Mouse (Mus musculus) C2C12 (cell line): ENCODE measurements at regions not wholly inside any gene's neighbourhood (a gene's known extent, or its start where the extent isn't known, plus 50 kb on each side); places are given as distances from the start of the nearest gene placed in this dataset.

Experiments
- H3K27me3 ChIP-seq: one replicate; pipeline ENCODE4 v1.6.1; 2011; ENCODE audit not compliant: control insufficient read depth, insufficient read depth, insufficient read length
- H3K36me3 ChIP-seq: one replicate; pipeline ENCODE4 v1.6.1; 2011; ENCODE audit not compliant: control insufficient read depth, insufficient read depth
- H3K4me3 ChIP-seq: one replicate; pipeline ENCODE4 v1.5.1; 2011; ENCODE audit warnings: mild to moderate bottlenecking, control low read depth; ENCODE audit not compliant: poor library complexity, insufficient read depth, severe bottlenecking
- H3K79me2 ChIP-seq: one replicate; pipeline ENCODE4 v1.6.1; 2011; ENCODE audit not compliant: control insufficient read depth, insufficient read depth
- H3K79me3 ChIP-seq: one replicate; pipeline ENCODE4 v1.6.1; 2011; ENCODE audit warnings: low read depth, control low read depth
- H3ac ChIP-seq: one replicate; pipeline ENCODE3; 2011; ENCODE audit warnings: low read depth; ENCODE audit not compliant: control insufficient read depth, insufficient read length
- CEBPB ChIP-seq: IDR thresholded peaks from one replicate; pipeline ENCODE4 v1.6.1; 2011; ENCODE audit warnings: low read depth, mild to moderate bottlenecking, control low read depth, moderate library complexity
- CTCF ChIP-seq: IDR thresholded peaks from one replicate; pipeline ENCODE4 v1.5.1; 2011; ENCODE audit not compliant: control insufficient read depth, insufficient read depth, insufficient read length
- FOSL1 ChIP-seq: IDR thresholded peaks from one replicate; pipeline ENCODE4 v1.8.0; 2011; ENCODE audit warnings: mild to moderate bottlenecking, low read length; ENCODE audit not compliant: poor library complexity, insufficient read depth, severe bottlenecking
- MAX ChIP-seq: IDR thresholded peaks from one replicate; pipeline ENCODE4 v1.6.1; 2011; ENCODE audit warnings: mild to moderate bottlenecking, control low read depth
- MYOD1 ChIP-seq: IDR thresholded peaks from one replicate; pipeline ENCODE4 v1.6.1; 2011; ENCODE audit warnings: low read depth; ENCODE audit not compliant: control insufficient read depth, insufficient read length
- MYOG ChIP-seq: IDR thresholded peaks from one replicate; pipeline ENCODE4 v1.6.1; 2011; ENCODE audit not compliant: control insufficient read depth, insufficient read length; ENCODE audit errors: extremely low read depth
- USF1 ChIP-seq: IDR thresholded peaks from one replicate; pipeline ENCODE4 v1.6.1; 2011; ENCODE audit warnings: low read depth, mild to moderate bottlenecking, control low read depth, moderate library complexity

DNA sequence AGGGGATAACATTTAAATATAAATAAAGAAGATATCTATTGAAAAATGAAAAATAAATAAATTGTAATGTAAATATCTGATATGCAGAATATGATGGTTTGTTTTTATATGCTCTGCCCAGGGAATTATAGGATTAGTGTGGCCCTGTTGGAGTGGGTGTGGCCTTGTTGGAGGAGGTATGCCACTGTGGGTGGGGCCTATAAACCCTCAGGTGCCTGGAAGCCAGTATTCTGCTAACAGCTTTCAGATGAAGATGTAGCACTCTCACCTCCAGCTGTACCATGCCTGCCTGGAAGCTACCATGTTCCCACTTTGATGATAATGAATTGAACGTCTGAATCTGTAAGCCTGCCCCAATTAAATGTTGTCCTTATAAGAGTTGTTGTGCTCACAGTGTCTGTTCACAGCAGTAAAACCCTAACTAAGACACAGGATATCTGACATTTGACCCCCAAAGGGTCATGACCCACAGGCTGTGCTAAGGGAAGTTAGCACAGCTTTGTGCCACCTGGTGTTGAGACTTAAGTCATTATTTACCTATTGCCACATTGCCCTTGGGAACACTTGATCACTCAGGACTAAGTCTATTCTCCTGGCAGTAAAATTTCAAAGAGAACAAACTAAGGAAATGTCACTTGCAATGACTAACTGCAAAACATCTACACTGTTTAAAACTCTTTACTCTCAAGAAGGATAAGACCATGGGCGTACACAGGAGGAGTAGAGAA is 270.4 kb downstream of the Plk2 start:
- no peaks in the 10 kb centered on the region for H3K79me2 ChIP-seq
- H3K27me3 ChIP-seq, result no peaks in the 10 kb centered on the region
- H3K4me3 ChIP-seq, result no peak overlapping the region
- H3K36me3 ChIP-seq, result no peaks in the 10 kb centered on the region
- H3K79me3 ChIP-seq, result no peaks in the 10 kb centered on the region
- no peak overlapping the region for H3ac ChIP-seq
- TF ChIP-seq MYOD1 (no peak), CTCF (no peak), MYOG (no peak), FOSL1 (no peak), MAX (no peak), USF1 (no peak), CEBPB (no peak)

DNA sequence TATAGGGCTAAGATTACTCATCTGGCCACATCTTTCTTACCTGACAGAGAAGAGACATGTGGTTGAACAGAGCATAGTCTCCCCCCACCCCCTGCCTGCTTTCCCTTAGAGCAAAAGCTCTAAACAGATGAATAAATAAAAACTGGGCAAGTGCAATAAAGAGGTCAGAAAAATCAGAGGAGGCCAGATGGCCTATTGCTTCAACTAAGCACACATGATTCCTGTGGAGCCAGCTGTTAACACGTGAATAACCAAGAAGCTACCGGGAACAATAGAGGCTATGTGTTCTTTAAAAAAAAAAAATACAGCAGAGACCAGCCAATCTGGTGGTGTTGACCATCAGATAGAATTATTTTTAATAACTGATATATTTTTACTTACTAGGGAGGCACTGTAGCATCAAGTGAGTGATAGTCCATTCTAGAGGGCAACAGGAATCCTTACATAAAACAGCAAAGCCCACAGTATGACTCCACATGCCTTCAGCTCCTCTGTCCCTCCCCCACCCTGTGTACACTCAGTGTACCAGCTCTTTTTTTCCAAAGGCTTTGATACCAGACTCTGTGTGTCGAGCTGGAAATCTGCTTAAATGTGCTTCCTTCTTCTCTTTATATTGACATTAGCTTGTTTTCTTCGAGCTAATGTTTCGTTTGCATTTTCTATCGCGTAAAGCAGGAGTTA is 272.6 kb downstream of the Plk2 start:
- Histone ChIP-seq H3K36me3 (no peaks in the 10 kb centered on the region), H3K27me3 (no peaks in the 10 kb centered on the region), H3ac (no peak overlapping the region), H3K79me2 (no peaks in the 10 kb centered on the region), H3K4me3 (no peak overlapping the region), H3K79me3 (no peaks in the 10 kb centered on the region)
- TF ChIP-seq USF1, result no peak
- no peak for TF ChIP-seq FOSL1
- no peak for TF ChIP-seq MYOD1
- TF ChIP-seq CTCF, result no peak
- no peak for TF ChIP-seq MYOG
- no peak for TF ChIP-seq MAX
- no peak for TF ChIP-seq CEBPB

DNA sequence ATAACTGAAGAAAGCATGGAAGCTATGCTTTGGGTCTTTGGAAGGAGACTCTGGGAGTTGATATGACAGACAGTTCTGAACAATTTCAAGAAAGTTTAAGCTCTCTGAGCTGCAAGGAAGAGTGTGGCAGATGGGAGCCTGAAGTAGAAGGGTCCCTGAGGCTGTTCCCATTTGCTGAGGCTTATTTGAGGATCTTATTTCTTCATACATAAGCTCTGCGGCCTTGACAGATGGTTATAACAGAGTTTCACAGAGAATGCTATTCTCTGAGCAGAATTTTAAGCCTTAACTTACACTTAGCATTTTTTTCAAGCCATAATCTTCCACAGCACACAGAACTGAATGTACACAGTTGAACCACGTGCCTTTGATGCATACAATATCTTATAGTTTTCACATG is 278.7 kb downstream of the Plk2 start:
- Histone ChIP-seq H3K27me3 (no peaks in the 10 kb centered on the region), H3ac (no peak overlapping the region), H3K79me3 (no peaks in the 10 kb centered on the region), H3K4me3 (no peak overlapping the region), H3K79me2 (no peaks in the 10 kb centered on the region), H3K36me3 (no peaks in the 10 kb centered on the region)
- no peak for TF ChIP-seq MYOD1
- TF ChIP-seq CEBPB, result no peak
- no peak for TF ChIP-seq USF1

GRCm38 (mm10) chr13:110683259-110684041 is 288.6 kb downstream of the Plk2 start:
- H3K4me3 ChIP-seq, result no peak overlapping the region
- H3K27me3 ChIP-seq, result no peaks in the 10 kb centered on the region
- H3K36me3 ChIP-seq, result no peaks in the 10 kb centered on the region
- TF ChIP-seq MYOG (no peak), CTCF (no peak), USF1 (no peak), FOSL1 (no peak), MYOD1 (no peak), CEBPB (no peak), MAX (no peak)
- no peaks in the 10 kb centered on the region for H3K79me2 ChIP-seq
- no peak overlapping the region for H3ac ChIP-seq
- no peaks in the 10 kb centered on the region for H3K79me3 ChIP-seq

DNA sequence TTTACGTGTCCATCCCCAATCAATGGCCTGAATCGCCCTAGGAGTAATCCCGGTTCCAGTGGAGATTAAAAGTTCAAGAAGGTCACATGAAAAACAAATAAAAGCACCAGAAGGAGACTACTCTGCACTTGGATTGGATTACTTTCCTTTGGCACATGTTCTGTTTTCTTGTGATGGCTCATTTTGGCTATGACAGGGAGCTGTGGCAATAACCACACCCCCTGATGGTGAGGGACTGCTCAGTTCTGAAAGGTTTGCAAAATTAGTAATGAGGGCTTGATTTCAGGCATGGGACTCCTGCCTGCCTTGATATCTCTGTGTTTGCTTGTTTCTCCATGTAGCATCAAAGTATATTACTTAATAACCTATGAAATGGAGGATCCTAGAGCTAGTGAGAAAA is 293.9 kb downstream of the Plk2 start:
- Histone ChIP-seq H3K4me3 (no peak overlapping the region), H3K27me3 (no peaks in the 10 kb centered on the region), H3K79me2 (no peaks in the 10 kb centered on the region), H3K79me3 (no peaks in the 10 kb centered on the region), H3K36me3 (no peaks in the 10 kb centered on the region), H3ac (no peak overlapping the region)
- TF ChIP-seq USF1 (no peak), MYOD1 (no peak), FOSL1 (no peak), CEBPB (no peak), MAX (no peak), MYOG (no peak), CTCF (no peak)
